Mouse (Mus musculus): ENCODE results near the gene Smg7. TPM values are rescaled to one million over a fixed set of nuclear protein-coding genes. Genes with fewer than 3 reads are reported as not detected.

Smg7 gene
- polyA plus RNA-seq, 1 experiment, result 16.6 TPM

GRCm38 (mm10) chr1:152830054-152830453, 72.4 kb downstream of the Smg7 start:
- Histone ChIP-seq H3K4me3 (ENCODE audit: insufficient read depth, poor library complexity, severe bottlenecking) (no peak overlapping the region), H3K27me3 (ENCODE audit: control insufficient read depth, insufficient read depth, insufficient read length) (no peaks in the 10 kb centered on the region), H3ac (ENCODE audit: control insufficient read depth, insufficient read length, low read depth) (no peak overlapping the region), H3K36me3 (ENCODE audit: control insufficient read depth, insufficient read depth) (no peaks in the 10 kb centered on the region), H3K79me2 (ENCODE audit: control insufficient read depth, insufficient read depth) (no peaks in the 10 kb centered on the region), H3K79me3 (ENCODE audit: low read depth) (no peaks in the 10 kb centered on the region)
- TF ChIP-seq MYOD1 (IDR thresholded peaks at IDR 0.05; ENCODE audit: control insufficient read depth, insufficient read length, low read depth) (no peak), MYOG (IDR thresholded peaks at IDR 0.05; ENCODE audit: control insufficient read depth, extremely low read depth, insufficient read length) (no peak), USF1 (IDR thresholded peaks at IDR 0.05; ENCODE audit: low read depth) (no peak), CTCF (IDR thresholded peaks at IDR 0.05; ENCODE audit: control insufficient read depth, insufficient read depth, insufficient read length) (no peak), FOSL1 (IDR thresholded peaks at IDR 0.05; ENCODE audit: insufficient read depth, low read length, poor library complexity, severe bottlenecking) (no peak), CEBPB (IDR thresholded peaks at IDR 0.05; ENCODE audit: low read depth) (no peak), MAX (IDR thresholded peaks at IDR 0.05) (no peak)

GRCm38 (mm10) chr1:152828637-152829355, 73.7 kb downstream of the Smg7 start:
- H3K36me3 ChIP-seq (ENCODE audit: control insufficient read depth, insufficient read depth), result no peaks in the 10 kb centered on the region
- TF ChIP-seq MYOG (IDR thresholded peaks at IDR 0.05; ENCODE audit: control insufficient read depth, extremely low read depth, insufficient read length), result no peak
- TF ChIP-seq USF1 (IDR thresholded peaks at IDR 0.05; ENCODE audit: low read depth), result no peak
- TF ChIP-seq CEBPB (IDR thresholded peaks at IDR 0.05; ENCODE audit: low read depth), result no peak
- no peak for TF ChIP-seq CTCF (IDR thresholded peaks at IDR 0.05; ENCODE audit: control insufficient read depth, insufficient read depth, insufficient read length)
- no peak for TF ChIP-seq MAX (IDR thresholded peaks at IDR 0.05)
- no peak for TF ChIP-seq MYOD1 (IDR thresholded peaks at IDR 0.05; ENCODE audit: control insufficient read depth, insufficient read length, low read depth)
- TF ChIP-seq FOSL1 (IDR thresholded peaks at IDR 0.05; ENCODE audit: insufficient read depth, low read length, poor library complexity, severe bottlenecking), result no peak
- no peak overlapping the region for H3K4me3 ChIP-seq (ENCODE audit: insufficient read depth, poor library complexity, severe bottlenecking)
- H3K27me3 ChIP-seq (ENCODE audit: control insufficient read depth, insufficient read depth, insufficient read length), result no peaks in the 10 kb centered on the region
- H3K79me3 ChIP-seq (ENCODE audit: low read depth), result no peaks in the 10 kb centered on the region
- H3K79me2 ChIP-seq (ENCODE audit: control insufficient read depth, insufficient read depth), result no peaks in the 10 kb centered on the region
- no peak overlapping the region for H3ac ChIP-seq (ENCODE audit: control insufficient read depth, insufficient read length, low read depth)

- H3ac ChIP-seq (ENCODE audit: control insufficient read depth, insufficient read length, low read depth), result no peak overlapping the region
These were observed 74.3 kb downstream of the Smg7 start for GRCm38 (mm10) chr1:152828168-152828567.

GRCm38 (mm10) chr1:152826446-152826845, 76.0 kb downstream of the Smg7 start:
- Histone ChIP-seq H3ac (ENCODE audit: control insufficient read depth, insufficient read length, low read depth) (no peak overlapping the region), H3K4me3 (ENCODE audit: insufficient read depth, poor library complexity, severe bottlenecking) (no peak overlapping the region), H3K79me3 (ENCODE audit: low read depth) (no peaks in the 10 kb centered on the region), H3K27me3 (ENCODE audit: control insufficient read depth, insufficient read depth, insufficient read length) (no peaks in the 10 kb centered on the region), H3K36me3 (ENCODE audit: control insufficient read depth, insufficient read depth) (no peaks in the 10 kb centered on the region), H3K79me2 (ENCODE audit: control insufficient read depth, insufficient read depth) (no peaks in the 10 kb centered on the region)
- TF ChIP-seq MYOD1 (IDR thresholded peaks at IDR 0.05; ENCODE audit: control insufficient read depth, insufficient read length, low read depth) (no peak), CEBPB (IDR thresholded peaks at IDR 0.05; ENCODE audit: low read depth) (no peak), FOSL1 (IDR thresholded peaks at IDR 0.05; ENCODE audit: insufficient read depth, low read length, poor library complexity, severe bottlenecking) (no peak), MAX (IDR thresholded peaks at IDR 0.05) (no peak), USF1 (IDR thresholded peaks at IDR 0.05; ENCODE audit: low read depth) (no peak), MYOG (IDR thresholded peaks at IDR 0.05; ENCODE audit: control insufficient read depth, extremely low read depth, insufficient read length) (no peak), CTCF (IDR thresholded peaks at IDR 0.05; ENCODE audit: control insufficient read depth, insufficient read depth, insufficient read length) (no peak)

More at GRCm38 (mm10) chr1:152828168-152828567, 74.3 kb downstream of the Smg7 start:
- Histone ChIP-seq H3K4me3 (ENCODE audit: insufficient read depth, poor library complexity, severe bottlenecking) (no peak overlapping the region), H3K79me2 (ENCODE audit: control insufficient read depth, insufficient read depth) (no peaks in the 10 kb centered on the region), H3K79me3 (ENCODE audit: low read depth) (no peaks in the 10 kb centered on the region), H3K27me3 (ENCODE audit: control insufficient read depth, insufficient read depth, insufficient read length) (no peaks in the 10 kb centered on the region), H3K36me3 (ENCODE audit: control insufficient read depth, insufficient read depth) (no peaks in the 10 kb centered on the region)
- no peak for TF ChIP-seq MYOG (IDR thresholded peaks at IDR 0.05; ENCODE audit: control insufficient read depth, extremely low read depth, insufficient read length)
- TF ChIP-seq CEBPB (IDR thresholded peaks at IDR 0.05; ENCODE audit: low read depth), result no peak
- TF ChIP-seq MAX (IDR thresholded peaks at IDR 0.05), result no peak
- TF ChIP-seq USF1 (IDR thresholded peaks at IDR 0.05; ENCODE audit: low read depth), result no peak
- no peak for TF ChIP-seq MYOD1 (IDR thresholded peaks at IDR 0.05; ENCODE audit: control insufficient read depth, insufficient read length, low read depth)
- no peak for TF ChIP-seq FOSL1 (IDR thresholded peaks at IDR 0.05; ENCODE audit: insufficient read depth, low read length, poor library complexity, severe bottlenecking)
- TF ChIP-seq CTCF (IDR thresholded peaks at IDR 0.05; ENCODE audit: control insufficient read depth, insufficient read depth, insufficient read length), result no peak

GRCm38 (mm10) chr1:152824206-152824605, 78.2 kb downstream of the Smg7 start:
- H3K36me3 ChIP-seq (ENCODE audit: control insufficient read depth, insufficient read depth), result no peaks in the 10 kb centered on the region
- H3K79me3 ChIP-seq (ENCODE audit: low read depth), result no peaks in the 10 kb centered on the region
- TF ChIP-seq CEBPB (IDR thresholded peaks at IDR 0.05; ENCODE audit: low read depth) (no peak), MYOG (IDR thresholded peaks at IDR 0.05; ENCODE audit: control insufficient read depth, extremely low read depth, insufficient read length) (no peak), MAX (IDR thresholded peaks at IDR 0.05) (no peak), USF1 (IDR thresholded peaks at IDR 0.05; ENCODE audit: low read depth) (no peak), CTCF (IDR thresholded peaks at IDR 0.05; ENCODE audit: control insufficient read depth, insufficient read depth, insufficient read length) (no peak), MYOD1 (IDR thresholded peaks at IDR 0.05; ENCODE audit: control insufficient read depth, insufficient read length, low read depth) (no peak), FOSL1 (IDR thresholded peaks at IDR 0.05; ENCODE audit: insufficient read depth, low read length, poor library complexity, severe bottlenecking) (no peak)
- no peaks in the 10 kb centered on the region for H3K79me2 ChIP-seq (ENCODE audit: control insufficient read depth, insufficient read depth)
- H3K27me3 ChIP-seq (ENCODE audit: control insufficient read depth, insufficient read depth, insufficient read length), result no peaks in the 10 kb centered on the region
- no peak overlapping the region for H3K4me3 ChIP-seq (ENCODE audit: insufficient read depth, poor library complexity, severe bottlenecking)
- no peak overlapping the region for H3ac ChIP-seq (ENCODE audit: control insufficient read depth, insufficient read length, low read depth)
